Mouse (Mus musculus): ENCODE measurements around the gene Zfp341.

DNA sequence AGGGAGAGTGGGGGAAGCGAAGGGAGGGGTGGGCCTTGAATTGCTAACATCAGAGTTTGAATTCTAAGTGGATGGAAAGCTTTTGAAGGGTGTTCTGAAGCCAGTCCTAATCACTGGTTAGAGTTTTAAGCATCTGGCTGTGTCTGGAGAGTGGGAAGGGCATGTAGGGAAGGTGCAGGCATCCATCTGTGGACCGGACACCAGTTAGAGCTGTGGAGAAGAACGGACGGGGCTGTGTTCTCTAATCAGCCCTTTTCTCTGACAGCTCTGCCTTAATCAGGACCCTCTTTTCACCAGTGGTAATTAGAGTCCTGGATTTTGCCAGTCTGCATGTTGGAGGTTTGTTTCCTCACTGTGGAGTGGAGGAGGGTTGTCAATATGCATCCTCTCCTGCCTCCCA lies 46.0 kb downstream of the Zfp341 start:
- TF ChIP-seq JUND (IDR thresholded peaks at IDR 0.05; ENCODE audit: low read depth, low read length) (no peak), CTCF (IDR thresholded peaks at IDR 0.05 in 2 of 3, conservative IDR thresholded peaks at IDR 0.05 in 1 of 3; ENCODE audit: control insufficient read depth in 1 of 3, insufficient read depth in 1 of 3, low read depth in 2 of 3, low read length in 3 of 3, poor library complexity in 1 of 3, severe bottlenecking in 1 of 3) (no peak), POLR2A (IDR thresholded peaks at IDR 0.05; ENCODE audit: control insufficient read depth in 1 of 2, insufficient read depth in 1 of 2, low read depth in 1 of 2, low read length in 2 of 2, poor library complexity in 1 of 2) (no peak), RAD21 (IDR thresholded peaks at IDR 0.05; ENCODE audit: low read depth, low read length) (no peak), NRF1 (IDR thresholded peaks at IDR 0.05; ENCODE audit: insufficient read depth, low read depth, low read length, poor library complexity, severe bottlenecking) (no peak), GATA1 (IDR thresholded peaks at IDR 0.05; ENCODE audit: low read depth, low read length) (no peak), USF2 (IDR thresholded peaks at IDR 0.05; ENCODE audit: borderline replicate concordance in 1 of 2, insufficient read depth in 1 of 2, low read depth in 1 of 2, low read length in 2 of 2) (no peak), MXI1 (IDR thresholded peaks at IDR 0.05; ENCODE audit: low read depth, low read length) (no peak)
